Mouse (Mus musculus) E14TG2a.4 (cell line): Measurements from ENCODE around the gene Trmt112.

Experiments
- CTCF ChIP-seq: conservative IDR thresholded peaks from 2 replicates; pipeline ENCODE4 v1.5.1; 2014; ENCODE audit warnings: low read length
- NANOG ChIP-seq: IDR thresholded peaks from 2 replicates; pipeline ENCODE4 v1.6.1; 2014; ENCODE audit warnings: borderline replicate concordance, low read length, mixed read lengths
- POU5F1 ChIP-seq: IDR thresholded peaks from 2 replicates; pipeline ENCODE4 v1.6.1; 2014; ENCODE audit warnings: low read length, borderline replicate concordance

GRCm38 (mm10) chr19:6933436-6934194 is 24.1 kb downstream of the Trmt112 start:
- TF ChIP-seq CTCF (no peak), NANOG (no peak), POU5F1 (no peak)
